ENCODE assay signal across 21 mouse cellular contexts in genomic region chr4:106975324-106975723, GRCm38 (mm10).
DNase-seq lines count a peak whose midpoint lies in the region; ATAC-seq lines count a peak whose summit lies in the region.
"Had no signal": no experiment of that assay in that cellular context is flagged by ENCODE, and none has a peak within 500 bp of the region (broad histone marks: within the 10 kb centered on the region; RNA-seq: fewer than 3 reads in every experiment).

No protein-coding gene starts in this region.

- H3K27me3 ChIP-seq in hindbrain, embryonic 10.5 days (ENCODE audit: insufficient read depth, poor library complexity, severe bottlenecking), result no peaks in the 10 kb centered on the region
- H3K27me3 ChIP-seq in hindbrain, embryonic 16.5 days (replicated peaks; ENCODE audit: control insufficient read depth, insufficient read depth, low read length), result no peaks in the 10 kb centered on the region
- H3K27me3 ChIP-seq in midbrain, embryonic 13.5 days, result no peaks in the 10 kb centered on the region
- no peaks in the 10 kb centered on the region for H3K27me3 ChIP-seq in midbrain, embryonic 14.5 days (ENCODE audit: control insufficient read depth, insufficient read depth, low read length)
- H3K27me3 ChIP-seq in embryonic facial prominence, embryonic 14.5 days (replicated peaks; ENCODE audit: control insufficient read depth, insufficient read depth, low read length), result no peaks in the 10 kb centered on the region
- H3K27me3 ChIP-seq in stomach, embryonic 14.5 days (ENCODE audit: control insufficient read depth, insufficient read depth, low read length), result no peaks in the 10 kb centered on the region
- H3K27me3 ChIP-seq: heart, embryonic 13.5 days; liver, embryonic 13.5 days; lung, embryonic 15.5 days had no signal

- H3K27ac ChIP-seq in hindbrain, embryonic 10.5 days, result 0 out of 2 replicates have a peak overlapping the region, but pooled peaks have one; percentile 73
- no peak overlapping the region for H3K27ac ChIP-seq in hindbrain, embryonic 16.5 days (ENCODE audit: low read depth, low read length)
- no peak overlapping the region; the same call in 1 of the 2 replicates for H3K27ac ChIP-seq in midbrain, embryonic 13.5 days
- no peak overlapping the region for H3K27ac ChIP-seq in midbrain, embryonic 14.5 days (replicated peaks; ENCODE audit: low read depth, low read length)
- no peak overlapping the region for H3K27ac ChIP-seq in embryonic facial prominence, embryonic 14.5 days (replicated peaks; ENCODE audit: low read depth, low read length)
- H3K27ac ChIP-seq in stomach, embryonic 14.5 days (ENCODE audit: low read length), result peak overlapping the region; percentile 27; the same call in 1 of the 2 replicates
- H3K27ac ChIP-seq: heart, embryonic 13.5 days; liver, embryonic 13.5 days; lung, embryonic 15.5 days had no signal

- no peak overlapping the region for H3K9ac ChIP-seq in hindbrain, embryonic 16.5 days (ENCODE audit: low read depth, low read length)
- 0 out of 2 replicates have a peak overlapping the region, but pooled peaks have one; percentile 28 for H3K9ac ChIP-seq in midbrain, embryonic 13.5 days (replicated peaks)
- no peak overlapping the region for H3K9ac ChIP-seq in midbrain, embryonic 14.5 days (replicated peaks; ENCODE audit: low read length)
- 0 out of 2 replicates have a peak overlapping the region, but pooled peaks have one; percentile 17 for H3K9ac ChIP-seq in embryonic facial prominence, embryonic 14.5 days (ENCODE audit: low read depth, low read length)
- no peak overlapping the region for H3K9ac ChIP-seq in stomach, embryonic 14.5 days (replicated peaks; ENCODE audit: low read depth, low read length)
- H3K9ac ChIP-seq: liver, embryonic 13.5 days; lung, embryonic 15.5 days had no signal

- H3K4me2 ChIP-seq in hindbrain, embryonic 16.5 days (ENCODE audit: low read length), result no peak overlapping the region
- no peak overlapping the region for H3K4me2 ChIP-seq in midbrain, embryonic 13.5 days (replicated peaks)
- H3K4me2 ChIP-seq in midbrain, embryonic 14.5 days (ENCODE audit: low read length), result no peak overlapping the region
- no peak overlapping the region for H3K4me2 ChIP-seq in embryonic facial prominence, embryonic 14.5 days (ENCODE audit: low read depth, low read length)
- no peak overlapping the region for H3K4me2 ChIP-seq in stomach, embryonic 14.5 days (replicated peaks; ENCODE audit: low read depth, low read length)
- H3K4me2 ChIP-seq: heart, embryonic 13.5 days; liver, embryonic 13.5 days; lung, embryonic 15.5 days had no signal

- no peaks in the 10 kb centered on the region for H3K9me3 ChIP-seq in hindbrain, embryonic 10.5 days
- H3K9me3 ChIP-seq in hindbrain, embryonic 16.5 days (ENCODE audit: control insufficient read depth, low read length), result no peaks in the 10 kb centered on the region
- H3K9me3 ChIP-seq in midbrain, embryonic 13.5 days, result no peaks in the 10 kb centered on the region
- no peaks in the 10 kb centered on the region for H3K9me3 ChIP-seq in midbrain, embryonic 14.5 days (ENCODE audit: control insufficient read depth, low read length)
- no peaks in the 10 kb centered on the region for H3K9me3 ChIP-seq in embryonic facial prominence, embryonic 14.5 days (ENCODE audit: control insufficient read depth, low read length)
- H3K9me3 ChIP-seq in stomach, embryonic 14.5 days (ENCODE audit: control insufficient read depth, low read depth, low read length), result no peaks in the 10 kb centered on the region
- H3K9me3 ChIP-seq: heart, embryonic 13.5 days; liver, embryonic 13.5 days; lung, embryonic 15.5 days had no signal

- no peak for DNase-seq in hindbrain, embryonic 10.5 days (ENCODE audit: low spot score)
- no peak for DNase-seq in midbrain, embryonic 14.5 days
- no peak for DNase-seq in embryonic facial prominence, embryonic 14.5 days (ENCODE audit: low spot score)
- no peak for DNase-seq in thymus, postnatal 14 days
- no peak for DNase-seq in adrenal gland, postnatal 10 days
- DNase-seq: B cell, adult 2 months; cerebellum, adult 9-10 months; heart, adult 11 months; kidney, adult 8-10 months; kidney, postnatal 14 days; left cerebral cortex, postnatal 4 days; liver, embryonic 13.5 days; lung, postnatal 4 days; right cerebral cortex, postnatal 14 days; spleen, adult 18-20 months; thymus, postnatal 25 days had no signal

- H3K36me3 ChIP-seq in hindbrain, embryonic 10.5 days, result peaks cover 35% of the 10 kb centered on the region
- no peaks in the 10 kb centered on the region for H3K36me3 ChIP-seq in hindbrain, embryonic 16.5 days (ENCODE audit: control insufficient read depth, insufficient read depth, low read length)
- no peaks in the 10 kb centered on the region; the same call in 1 of the 2 replicates for H3K36me3 ChIP-seq in midbrain, embryonic 13.5 days
- no peaks in the 10 kb centered on the region for H3K36me3 ChIP-seq in midbrain, embryonic 14.5 days (ENCODE audit: control insufficient read depth, insufficient read depth, low read length)
- peaks cover 6% of the 10 kb centered on the region; the same call in 1 of the 2 replicates for H3K36me3 ChIP-seq in embryonic facial prominence, embryonic 14.5 days (ENCODE audit: control insufficient read depth, insufficient read depth, low read length)
- H3K36me3 ChIP-seq in stomach, embryonic 14.5 days (ENCODE audit: control insufficient read depth, insufficient read depth, low read length), result no peaks in the 10 kb centered on the region; the same call in 1 of the 2 replicates
- H3K36me3 ChIP-seq: heart, embryonic 13.5 days; lung, embryonic 15.5 days had no signal

- WGBS in hindbrain, embryonic 10.5 days, result 70% methylated on average over 6 of the region's 6 CpGs
- WGBS in hindbrain, embryonic 16.5 days, result 60% methylated on average over 6 of the region's 6 CpGs
- WGBS in midbrain, embryonic 13.5 days, result 64% methylated on average over 6 of the region's 6 CpGs
- WGBS in midbrain, embryonic 14.5 days, result 64% methylated on average over 6 of the region's 6 CpGs
- 61% methylated on average over 6 of the region's 6 CpGs for WGBS in embryonic facial prominence, embryonic 14.5 days
- WGBS in stomach, embryonic 14.5 days, result 48% methylated on average over 6 of the region's 6 CpGs

- H3K4me3 ChIP-seq in hindbrain, embryonic 10.5 days, result no peak overlapping the region
- no peak overlapping the region for H3K4me3 ChIP-seq in hindbrain, embryonic 16.5 days (ENCODE audit: low read length)
- H3K4me3 ChIP-seq in midbrain, embryonic 13.5 days (replicated peaks), result no peak overlapping the region
- no peak overlapping the region for H3K4me3 ChIP-seq in midbrain, embryonic 14.5 days (replicated peaks; ENCODE audit: low read depth, low read length)
- H3K4me3 ChIP-seq in embryonic facial prominence, embryonic 14.5 days (ENCODE audit: low read depth, low read length), result no peak overlapping the region
- no peak overlapping the region for H3K4me3 ChIP-seq in stomach, embryonic 14.5 days (ENCODE audit: low read depth, low read length)
- H3K4me3 ChIP-seq: heart, embryonic 13.5 days; liver, embryonic 13.5 days; lung, embryonic 15.5 days had no signal

- no peak for ATAC-seq in hindbrain, embryonic 16.5 days
- ATAC-seq in midbrain, embryonic 13.5 days, result no peak
- ATAC-seq in midbrain, embryonic 14.5 days (ENCODE audit: low FRiP score, low TSS enrichment), result no peak
- ATAC-seq in embryonic facial prominence, embryonic 14.5 days (ENCODE audit: low read depth), result no peak
- no peak for ATAC-seq in stomach, embryonic 14.5 days (ENCODE audit: insufficient number of reproducible peaks, insufficient read depth, low FRiP score, low read depth)

- H3K4me1 ChIP-seq in hindbrain, embryonic 10.5 days (replicated peaks), result peaks cover 100% of the 10 kb centered on the region
- H3K4me1 ChIP-seq in hindbrain, embryonic 16.5 days (ENCODE audit: control insufficient read depth, insufficient read depth, low read depth, low read length), result peaks cover 54% of the 10 kb centered on the region
- H3K4me1 ChIP-seq in midbrain, embryonic 13.5 days (replicated peaks), result peaks cover 100% of the 10 kb centered on the region
- H3K4me1 ChIP-seq in midbrain, embryonic 14.5 days (ENCODE audit: control insufficient read depth, insufficient read depth, low read length), result peaks cover 80% of the 10 kb centered on the region
- H3K4me1 ChIP-seq in embryonic facial prominence, embryonic 14.5 days (ENCODE audit: control insufficient read depth, insufficient read depth, low read length), result peaks cover 66% of the 10 kb centered on the region
- peaks cover 67% of the 10 kb centered on the region for H3K4me1 ChIP-seq in stomach, embryonic 14.5 days (ENCODE audit: control insufficient read depth, insufficient read depth, low read length)

Comparison
In these comparisons a context has a peak if more than half of its experiments do, and no peak if none do; other contexts are left out.
1. H3K27ac ChIP-seq: peak in hindbrain, embryonic 10.5 days (single experiment) and stomach, embryonic 14.5 days (single experiment); none in hindbrain, embryonic 16.5 days (single experiment), midbrain, embryonic 13.5 days (single experiment), midbrain, embryonic 14.5 days (single experiment) and embryonic facial prominence, embryonic 14.5 days (single experiment).
2. H3K9ac ChIP-seq: peak in midbrain, embryonic 13.5 days (single experiment) and embryonic facial prominence, embryonic 14.5 days (single experiment); none in hindbrain, embryonic 16.5 days (single experiment), midbrain, embryonic 14.5 days (single experiment) and stomach, embryonic 14.5 days (single experiment).